Mouse (Mus musculus) forebrain, postnatal 0 days (tissue): ENCODE measurements around the gene Dbh. TPM values are rescaled to one million over a fixed set of nuclear protein-coding genes. Genes with fewer than 3 reads are reported as not detected.

Experiments used
- ATAC-seq: fragments of 200-750 bp; cut with Nextera tagmentation; 2 replicates; pipeline ENCODE4 v1.8.0; 2017; ENCODE audit warnings: mild to moderate bottlenecking, moderate library complexity
- DNase-seq: peaks from one replicate; pipeline ENCODE4 v3.0.0-alpha.2; 2015
- H3K27ac ChIP-seq: fragments of 300-500 bp; sonication (generic); 2 replicates; pipeline ENCODE4 v1.5.1; 2014; ENCODE audit warnings: low read depth, mild to moderate bottlenecking, antibody characterized with exemption, low read length, moderate library complexity, mixed read lengths
- H3K27me3 ChIP-seq: fragments of 300-500 bp; sonication (generic); 2 replicates; pipeline ENCODE4 v1.6.1; 2014; ENCODE audit warnings: mild to moderate bottlenecking, low read length, mixed read lengths; ENCODE audit not compliant: insufficient read depth
- H3K36me3 ChIP-seq: fragments of 300-500 bp; sonication (generic); 2 replicates; pipeline ENCODE4 v1.6.1; 2014; ENCODE audit warnings: mild to moderate bottlenecking, moderate library complexity; ENCODE audit not compliant: insufficient read depth
- H3K4me1 ChIP-seq: fragments of 300-500 bp; sonication (generic); 2 replicates; pipeline ENCODE4 v1.6.1; 2014; ENCODE audit warnings: antibody characterized with exemption; ENCODE audit not compliant: insufficient read depth
- H3K4me2 ChIP-seq: fragments of 300-500 bp; sonication (generic); 2 replicates; pipeline ENCODE4 v1.6.1; 2014; ENCODE audit warnings: low read depth, mild to moderate bottlenecking, moderate library complexity
- H3K4me3 ChIP-seq: fragments of 300-500 bp; sonication (generic); 2 replicates; pipeline ENCODE4 v1.5.1; 2014; ENCODE audit warnings: low read depth, low read length, mixed read lengths
- H3K9ac ChIP-seq: fragments of 300-500 bp; sonication (generic); 2 replicates; pipeline ENCODE4 v1.6.1; 2014; ENCODE audit warnings: mild to moderate bottlenecking
- H3K9me3 ChIP-seq: fragments of 300-500 bp; sonication (generic); 2 replicates; pipeline ENCODE4 v1.6.1; 2016; ENCODE audit warnings: low read length
- CTCF ChIP-seq: sonication (generic); IDR thresholded peaks from 2 replicates; pipeline ENCODE4 v1.5.1; 2016; ENCODE audit warnings: antibody characterized with exemption, control low read depth, low read depth
- WGBS: fragments of 180-500 bp; shearing (Covaris S2); extraction: QIAGEN DNeasy Blood & Tissue Kit; methylation state at CpG from one replicate; pipeline ENCODE4 v1.1.7; 2014; 5-methylcytosine and 5-hydroxymethylcytosine counted together
- polyA plus RNA-seq: library from polyadenylated mRNA; unstranded; fragments of >200 nt; fragmentation: Nextera tagmentation; extraction: Ambion mirVana; gene quantifications from 2 replicates; pipeline ENCODE4 v1.2.1, GENCODE M21; 2015
- total RNA-seq: library from RNA; depleted of rRNA; stranded (reverse); fragments of >200 nt; gene quantifications from 2 replicates; pipeline ENCODE4 v1.2.3, GENCODE M21; 2014

Gene Dbh
- total and polyA plus RNA-seq, 2 experiments from 2014 or later, result 0.05 to 0.15 TPM

DNA sequence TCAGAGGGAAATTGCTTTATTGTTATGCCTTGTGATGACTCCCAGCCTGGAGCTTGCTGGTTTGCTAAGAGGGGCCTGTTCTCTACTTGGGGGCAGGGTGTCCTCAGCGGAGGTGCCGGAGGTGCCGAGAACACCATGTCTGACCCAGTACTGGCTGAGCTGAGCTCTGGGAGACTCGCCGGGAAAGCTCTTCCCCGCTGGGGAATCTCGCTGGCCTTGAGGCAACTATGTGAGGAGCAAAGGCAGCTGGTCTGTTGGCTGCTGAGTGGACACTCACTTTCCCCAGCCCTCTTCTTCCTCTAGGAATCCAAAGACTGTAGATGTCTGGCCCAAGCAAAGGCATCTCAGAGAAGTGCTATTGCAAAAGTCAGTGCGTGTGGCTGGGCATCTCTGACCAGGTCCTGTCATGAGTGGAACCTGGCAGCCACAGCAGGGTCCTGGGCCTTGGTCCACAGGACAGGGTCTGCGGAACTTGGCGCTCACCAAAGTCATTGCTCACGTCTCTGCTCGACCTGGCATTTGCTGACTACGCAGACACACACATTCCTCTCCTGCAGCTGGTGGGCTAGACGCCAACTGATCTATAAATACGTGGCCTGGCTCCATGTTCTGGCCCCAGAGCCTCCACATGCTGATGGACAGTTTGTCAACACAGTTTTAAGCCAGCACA, 41.2 kb downstream of the Dbh start:
- no peak for TF ChIP-seq CTCF
- Histone ChIP-seq H3K36me3 (no peaks in the 10 kb centered on the region), H3K27me3 (no peaks in the 10 kb centered on the region), H3K9ac (no peak overlapping the region), H3K4me3 (no peak overlapping the region), H3K4me2 (no peak overlapping the region), H3K4me1 (no peaks in the 10 kb centered on the region), H3K9me3 (no peaks in the 10 kb centered on the region), H3K27ac (peak overlapping the region; percentile 69)
- DNase-seq (no peak), ATAC-seq (no peak; the same call in 1 of the 2 replicates)
- WGBS, result 76% methylated on average over 15 of the region's 15 CpGs

DNA sequence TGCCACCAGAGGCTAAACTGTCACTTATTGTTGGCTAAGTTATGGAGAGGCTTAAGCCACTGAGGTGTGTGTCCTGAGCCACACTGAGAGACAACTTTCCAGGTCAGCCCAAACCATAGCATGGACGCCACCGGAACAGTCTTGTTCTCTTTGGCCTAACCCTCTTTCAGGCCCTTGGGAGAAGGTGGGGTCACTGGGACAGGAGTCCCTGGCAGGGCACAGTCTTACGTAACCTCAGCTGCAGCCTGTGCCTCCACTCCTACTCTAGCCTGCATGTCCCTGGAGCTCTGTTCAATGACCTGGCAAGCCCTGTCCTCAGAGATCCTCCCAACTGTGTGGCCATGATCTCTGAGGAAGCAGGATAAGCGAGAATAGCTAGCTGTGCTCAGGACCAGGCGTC, 42.1 kb downstream of the Dbh start:
- no peaks in the 10 kb centered on the region for H3K4me1 ChIP-seq
- no peak overlapping the region for H3K4me3 ChIP-seq
- no peak overlapping the region for H3K27ac ChIP-seq
- H3K9me3 ChIP-seq, result no peaks in the 10 kb centered on the region
- H3K36me3 ChIP-seq, result no peaks in the 10 kb centered on the region
- H3K27me3 ChIP-seq, result no peaks in the 10 kb centered on the region
- DNase-seq (no peak), ATAC-seq (no peak)
- H3K4me2 ChIP-seq, result no peak overlapping the region
- WGBS, result 93% methylated on average over 5 of the region's 5 CpGs
- no peak for TF ChIP-seq CTCF
- no peak overlapping the region for H3K9ac ChIP-seq

DNA sequence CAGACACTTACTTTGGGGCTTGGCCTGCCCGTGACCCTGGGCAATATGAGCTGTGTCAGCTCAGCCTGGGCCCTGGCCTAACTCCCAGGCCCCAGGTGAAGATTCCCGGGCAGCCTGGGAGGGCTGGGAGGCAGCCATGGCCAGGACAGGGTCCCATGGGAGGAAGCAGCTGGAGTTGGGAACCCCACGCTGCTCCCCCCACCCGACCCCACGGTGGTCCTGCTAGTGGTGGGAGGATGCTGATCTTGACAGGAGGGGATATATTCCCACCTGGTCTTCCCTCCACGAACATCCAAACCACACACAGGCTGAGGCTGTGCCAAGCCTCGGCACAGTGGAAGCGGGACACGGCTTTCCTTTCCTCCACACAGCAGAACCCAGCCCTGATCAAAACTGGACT, 44.3 kb downstream of the Dbh start:
- DNase-seq, result no peak
- TF ChIP-seq CTCF, result no peak
- H3K4me3 ChIP-seq, result no peak overlapping the region

DNA sequence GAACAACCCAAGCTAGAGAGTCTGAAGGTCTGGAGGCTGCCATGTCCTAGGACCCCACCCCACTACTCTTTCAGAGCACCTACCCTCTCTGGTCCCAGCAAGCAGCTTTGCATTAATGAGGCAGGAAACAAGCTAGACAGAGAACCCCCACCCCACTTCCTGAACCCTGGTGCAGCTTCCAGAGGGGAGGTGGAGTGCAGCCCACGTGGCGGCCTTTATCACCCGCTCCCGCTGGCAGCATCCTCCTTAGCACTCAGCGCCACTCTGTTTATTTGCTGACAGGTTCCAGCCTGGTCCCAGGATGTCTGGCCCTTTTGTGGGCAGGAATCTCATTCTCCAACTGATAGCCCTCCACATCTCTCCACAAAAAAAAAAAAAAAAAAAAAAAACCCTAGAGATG, 44.8 kb downstream of the Dbh start:
- WGBS, result 64% methylated on average over 5 of the region's 5 CpGs
- Histone ChIP-seq H3K9me3 (no peaks in the 10 kb centered on the region), H3K4me3 (no peak overlapping the region), H3K9ac (no peak overlapping the region), H3K4me1 (no peaks in the 10 kb centered on the region), H3K36me3 (no peaks in the 10 kb centered on the region), H3K27me3 (no peaks in the 10 kb centered on the region), H3K4me2 (no peak overlapping the region), H3K27ac (no peak overlapping the region)
- no peak for DNase-seq
- no peak for ATAC-seq
- TF ChIP-seq CTCF, result no peak

More for the DNA sequence above, 44.3 kb downstream of the Dbh start:
- no peaks in the 10 kb centered on the region for H3K4me1 ChIP-seq
- no peaks in the 10 kb centered on the region for H3K27me3 ChIP-seq
- H3K9ac ChIP-seq, result no peak overlapping the region
- no peak for ATAC-seq
- H3K4me2 ChIP-seq, result no peak overlapping the region
- no peaks in the 10 kb centered on the region for H3K9me3 ChIP-seq
- H3K27ac ChIP-seq, result no peak overlapping the region
- 83% methylated on average over 9 of the region's 9 CpGs for WGBS
- no peaks in the 10 kb centered on the region for H3K36me3 ChIP-seq

DNA sequence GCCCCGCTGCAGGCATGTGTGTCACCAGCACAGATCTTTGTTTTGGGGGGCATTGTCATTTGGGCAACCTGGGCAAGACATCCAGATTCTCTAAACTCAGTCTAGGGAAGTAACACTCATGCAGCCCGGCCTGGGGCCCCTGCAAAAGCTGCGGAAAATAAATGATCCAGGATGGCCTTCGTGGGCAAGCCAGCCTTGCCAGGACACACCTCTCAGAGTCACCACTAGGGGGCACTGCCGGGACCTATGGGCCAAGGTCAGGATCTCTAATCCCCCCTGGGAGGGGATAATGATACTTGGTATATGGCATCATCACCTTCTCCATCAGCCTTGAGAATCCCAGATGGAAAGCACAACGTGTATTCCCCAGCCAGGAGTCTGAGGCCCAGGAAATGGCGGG, 45.2 kb downstream of the Dbh start:
- no peaks in the 10 kb centered on the region for H3K9me3 ChIP-seq
- ATAC-seq (no peak), DNase-seq (no peak)
- 60% methylated on average over 7 of the region's 7 CpGs for WGBS
- peak; percentile 50 for TF ChIP-seq CTCF
- H3K4me2 ChIP-seq, result no peak overlapping the region
- H3K4me3 ChIP-seq, result no peak overlapping the region
- no peaks in the 10 kb centered on the region for H3K36me3 ChIP-seq
- H3K27me3 ChIP-seq, result no peaks in the 10 kb centered on the region
- H3K27ac ChIP-seq, result no peak overlapping the region
- no peaks in the 10 kb centered on the region for H3K4me1 ChIP-seq
- no peak overlapping the region for H3K9ac ChIP-seq

DNA sequence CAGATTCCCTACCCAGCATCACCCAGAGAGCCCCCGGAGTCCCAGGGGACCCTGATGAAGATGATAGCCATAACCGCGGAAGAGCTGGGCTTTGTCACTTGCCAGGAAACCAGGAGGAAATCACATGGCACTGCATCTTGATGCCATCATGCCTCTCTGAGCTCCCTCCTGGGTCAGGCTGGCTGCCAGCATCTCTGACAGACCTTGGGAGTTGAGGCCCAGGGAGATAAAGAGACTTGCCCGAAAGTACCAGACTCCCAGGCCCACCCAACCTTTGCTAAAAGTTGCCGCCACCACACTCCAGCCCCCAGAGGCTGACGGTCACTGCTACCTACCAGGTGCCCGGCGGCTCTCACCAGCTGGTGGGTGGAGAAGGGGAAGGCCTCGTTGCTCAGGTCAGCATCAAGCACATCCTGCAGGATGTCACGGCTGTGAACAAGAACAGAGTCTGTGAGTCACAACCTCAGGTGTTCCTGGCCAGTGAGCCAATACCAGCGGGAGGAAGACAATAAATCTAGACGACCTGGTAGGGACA, 45.7 kb downstream of the Dbh start:
- no peak for ATAC-seq
- Histone ChIP-seq H3K4me3 (no peak overlapping the region), H3K4me1 (no peaks in the 10 kb centered on the region), H3K9me3 (no peaks in the 10 kb centered on the region), H3K27me3 (no peaks in the 10 kb centered on the region), H3K4me2 (no peak overlapping the region), H3K9ac (no peak overlapping the region), H3K27ac (no peak overlapping the region), H3K36me3 (no peaks in the 10 kb centered on the region)
- WGBS, result 81% methylated on average over 12 of the region's 12 CpGs
- no peak for DNase-seq
- TF ChIP-seq CTCF, result no peak

GRCm38 (mm10) chr2:27211966-27212893, 47.2 kb downstream of the Dbh start:
- Histone ChIP-seq H3K4me2 (no peak overlapping the region), H3K4me1 (no peaks in the 10 kb centered on the region), H3K4me3 (no peak overlapping the region), H3K36me3 (no peaks in the 10 kb centered on the region), H3K9me3 (no peaks in the 10 kb centered on the region), H3K9ac (no peak overlapping the region), H3K27ac (no peak overlapping the region), H3K27me3 (no peaks in the 10 kb centered on the region)
- WGBS, result 58% methylated on average over 8 of the region's 8 CpGs
- ATAC-seq (no peak), DNase-seq (no peak)
- no peak for TF ChIP-seq CTCF
